Mouse (Mus musculus) embryonic facial prominence, embryonic 13.5 days (tissue): ENCODE measurements around the gene Myo9b. TPM values are rescaled to one million over a fixed set of nuclear protein-coding genes. Genes with fewer than 3 reads are reported as not detected.
"Not testable (repeated sequence)": the region's sequence is repeated elsewhere in the genome, so short reads cannot be mapped to it uniquely, and the experiment has no call there.

Source experiments
- ATAC-seq: fragments of 200-750 bp; cut with Nextera tagmentation; 2 replicates; pipeline ENCODE4 v1.8.0; 2017; ENCODE audit warnings: low read depth; ENCODE audit not compliant: insufficient number of reproducible peaks, insufficient read depth, low FRiP score, low TSS enrichment
- H3K27ac ChIP-seq: fragments of 300-500 bp; sonication (generic); 2 replicates; pipeline ENCODE4 v1.5.1; 2015; ENCODE audit warnings: moderate library complexity, mild to moderate bottlenecking, inconsistent platforms
- H3K27me3 ChIP-seq: fragments of 300-500 bp; sonication (generic); 2 replicates; pipeline ENCODE4 v1.6.1; 2015; ENCODE audit warnings: mild to moderate bottlenecking, inconsistent platforms
- H3K36me3 ChIP-seq: fragments of 300-500 bp; sonication (generic); 2 replicates; pipeline ENCODE4 v1.6.1; 2015; ENCODE audit warnings: mild to moderate bottlenecking, inconsistent platforms
- H3K4me1 ChIP-seq: fragments of 300-500 bp; sonication (generic); 2 replicates; pipeline ENCODE4 v1.6.1; 2015; ENCODE audit warnings: inconsistent platforms
- H3K4me2 ChIP-seq: fragments of 300-500 bp; sonication (generic); 2 replicates; pipeline ENCODE4 v1.6.1; 2015; ENCODE audit warnings: moderate library complexity, mild to moderate bottlenecking, inconsistent platforms
- H3K4me3 ChIP-seq: fragments of 300-500 bp; sonication (generic); 2 replicates; pipeline ENCODE4 v1.5.1; 2015; ENCODE audit warnings: mild to moderate bottlenecking, inconsistent platforms
- H3K9ac ChIP-seq: fragments of 300-500 bp; sonication (generic); 2 replicates; pipeline ENCODE4 v1.6.1; 2015; ENCODE audit warnings: mild to moderate bottlenecking, inconsistent platforms
- H3K9me3 ChIP-seq: fragments of 300-500 bp; sonication (generic); 2 replicates; pipeline ENCODE4 v1.6.1; 2016; ENCODE audit warnings: inconsistent platforms
- WGBS: fragments of 180-500 bp; shearing (Covaris S2); methylation state at CpG from one replicate; pipeline ENCODE4 v1.1.7; 2015; ENCODE audit warnings: mixed read lengths; 5-methylcytosine and 5-hydroxymethylcytosine counted together
- polyA plus RNA-seq: library from polyadenylated mRNA; unstranded; fragments of >200 nt; fragmentation: Nextera tagmentation; extraction: Ambion mirVana; gene quantifications from 2 replicates; pipeline ENCODE4 v1.2.1, GENCODE M21; 2015

Gene Myo9b
- polyA plus RNA-seq = 24.0 and 27.5 TPM in 2 replicates

DNA sequence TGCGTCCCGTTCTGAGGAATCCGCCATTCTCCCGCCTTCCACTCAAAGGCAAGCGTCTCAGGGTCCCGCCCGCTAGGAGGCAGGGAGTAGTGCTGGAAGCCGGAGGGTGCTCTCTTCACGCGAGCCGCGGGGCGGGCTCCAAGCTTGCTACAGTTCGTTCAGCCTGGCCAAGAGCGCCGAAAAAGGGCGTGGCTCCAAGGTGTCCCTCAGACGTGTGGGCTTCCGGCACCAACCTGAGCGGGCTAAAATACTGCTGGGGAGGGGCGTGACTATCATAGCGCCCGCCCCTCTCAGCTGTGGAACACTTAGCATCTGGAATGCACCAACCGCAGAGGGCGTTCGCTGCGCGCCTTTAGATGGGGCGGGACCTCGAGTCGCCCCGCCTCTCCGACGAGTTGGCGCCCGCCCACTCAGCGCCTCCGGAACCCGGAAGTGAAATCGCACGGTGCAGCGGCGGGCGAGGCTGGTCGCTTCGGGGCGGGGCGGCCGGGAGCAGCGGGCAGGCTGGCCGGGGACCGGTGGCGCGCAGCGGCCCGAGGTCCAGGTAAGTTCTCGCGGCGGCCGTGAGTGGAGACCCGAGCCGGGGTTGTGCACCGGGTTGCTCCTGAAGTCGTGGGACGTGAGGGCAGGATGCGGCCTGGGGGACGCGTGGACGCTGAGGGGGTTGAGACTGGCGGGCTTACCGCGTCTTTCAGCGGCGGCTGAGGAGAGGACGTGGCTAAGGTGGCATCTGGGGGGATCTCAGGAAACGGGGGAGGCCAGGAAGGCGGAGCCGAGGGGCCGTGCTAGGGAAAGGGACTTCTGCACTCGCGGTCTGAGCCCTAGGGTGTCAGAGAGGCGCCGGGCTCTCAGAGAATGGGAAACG, at the start of gene Myo9b, which contains the start of gene Haus8:
Myo9b (plus strand) TSS at position 429 of the 865 bp plus-strand sequence.
Haus8 (minus strand) TSS at position 649 of the 865 bp plus-strand sequence.
- no peaks in the 10 kb centered on the region for H3K27me3 ChIP-seq
- peak within 1 kb of the TSS; percentile 82 for H3K4me2 ChIP-seq
- H3K4me1 ChIP-seq = peaks cover 28% of the 10 kb centered on the region
- under 1% methylated on average over 84 of the region's 84 CpGs for WGBS
- ATAC-seq = peak; percentile 96
- no peaks in the 10 kb centered on the region for H3K9me3 ChIP-seq
- H3K36me3 ChIP-seq = peaks cover 3% of the 10 kb centered on the region; the same call in 1 of the 2 replicates
- H3K27ac ChIP-seq = peak within 1 kb of the TSS; percentile 84
- H3K9ac ChIP-seq = peak within 1 kb of the TSS; percentile 82
- H3K4me3 ChIP-seq = peak within 1 kb of the TSS; percentile 82

DNA sequence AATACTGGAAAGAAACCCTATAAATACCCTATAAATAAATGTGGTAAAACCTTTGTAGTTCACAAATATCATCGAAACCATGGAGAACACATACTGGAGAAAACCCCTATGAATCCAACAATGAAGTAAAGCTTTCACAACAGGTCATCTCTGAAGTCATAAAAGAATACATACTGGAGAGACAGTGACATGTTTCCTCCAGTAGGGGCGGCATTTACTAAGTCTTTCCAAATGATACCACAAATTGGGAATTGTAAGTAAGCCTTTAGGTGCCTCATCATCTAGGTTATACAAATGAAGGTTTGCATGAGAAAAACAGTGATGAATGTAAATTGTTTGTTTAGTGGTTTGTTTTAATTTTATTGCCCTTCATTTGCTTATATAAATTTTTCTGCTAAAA, 48.0 kb upstream of the Myo9b start:
- Histone ChIP-seq H3K4me2 (no peak overlapping the region), H3K4me3 (no peak overlapping the region), H3K36me3 (no peaks in the 10 kb centered on the region), H3K27me3 (no peaks in the 10 kb centered on the region), H3K27ac (no peak overlapping the region), H3K9ac (no peak overlapping the region), H3K9me3 (no peaks in the 10 kb centered on the region), H3K4me1 (no peaks in the 10 kb centered on the region)
- 43% methylated on average over 2 of the region's 2 CpGs for WGBS
- ATAC-seq = no peak

DNA sequence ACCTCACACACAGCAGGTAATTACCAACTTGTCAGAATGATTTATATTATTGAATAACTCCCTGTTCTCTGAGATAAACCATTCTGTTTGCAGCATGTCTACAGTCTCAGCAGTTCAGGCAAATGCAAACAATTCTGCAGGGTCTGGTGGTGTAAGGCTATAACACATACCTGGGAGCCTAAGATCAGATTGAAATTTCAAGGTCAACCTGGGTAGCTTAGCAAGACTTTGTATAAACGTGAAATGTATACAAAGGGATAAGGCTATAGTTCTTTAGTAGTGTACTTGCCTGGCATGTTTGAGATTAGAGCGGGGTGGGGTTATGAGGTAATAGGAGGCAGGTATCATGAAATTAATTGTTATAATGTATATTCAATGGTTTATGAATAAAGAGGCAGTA, 29.8 kb upstream of the Myo9b start:
- no peak overlapping the region for H3K4me2 ChIP-seq
- H3K27me3 ChIP-seq = no peaks in the 10 kb centered on the region
- H3K4me1 ChIP-seq = no peaks in the 10 kb centered on the region
- H3K9ac ChIP-seq = no peak overlapping the region
- ATAC-seq = no peak
- H3K27ac ChIP-seq = no peak overlapping the region
- no peak overlapping the region for H3K4me3 ChIP-seq
- H3K9me3 ChIP-seq = no peaks in the 10 kb centered on the region
- no peaks in the 10 kb centered on the region for H3K36me3 ChIP-seq
- WGBS = 76% methylated on average over 2 of the region's 2 CpGs

DNA sequence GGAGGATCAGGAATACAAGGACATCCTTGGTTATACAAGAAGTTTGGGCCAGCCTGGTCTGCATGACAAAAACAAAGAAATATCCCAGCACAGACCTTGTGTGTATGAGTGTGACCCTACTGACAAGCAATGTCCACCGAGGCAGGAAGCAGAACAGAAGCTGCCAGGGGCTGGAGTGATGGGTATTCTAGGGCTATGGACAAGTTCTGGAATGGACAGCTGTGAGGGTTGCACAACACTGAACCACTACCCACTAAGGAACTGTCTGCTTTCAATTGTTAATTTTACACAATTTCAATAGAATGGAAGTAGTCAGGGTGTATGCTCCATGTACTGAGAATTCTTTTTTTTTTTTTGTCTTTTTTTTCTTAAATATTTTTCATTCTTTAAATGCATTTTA, 24.3 kb upstream of the Myo9b start:
- 95% methylated on average over 1 of the region's 1 CpGs for WGBS
- no peak overlapping the region for H3K9ac ChIP-seq
- no peak overlapping the region for H3K27ac ChIP-seq
- no peaks in the 10 kb centered on the region for H3K4me1 ChIP-seq
- no peaks in the 10 kb centered on the region for H3K27me3 ChIP-seq
- H3K4me2 ChIP-seq = no peak overlapping the region
- H3K36me3 ChIP-seq = peaks cover 21% of the 10 kb centered on the region
- ATAC-seq = no peak
- H3K4me3 ChIP-seq = no peak overlapping the region
- no peaks in the 10 kb centered on the region for H3K9me3 ChIP-seq

DNA sequence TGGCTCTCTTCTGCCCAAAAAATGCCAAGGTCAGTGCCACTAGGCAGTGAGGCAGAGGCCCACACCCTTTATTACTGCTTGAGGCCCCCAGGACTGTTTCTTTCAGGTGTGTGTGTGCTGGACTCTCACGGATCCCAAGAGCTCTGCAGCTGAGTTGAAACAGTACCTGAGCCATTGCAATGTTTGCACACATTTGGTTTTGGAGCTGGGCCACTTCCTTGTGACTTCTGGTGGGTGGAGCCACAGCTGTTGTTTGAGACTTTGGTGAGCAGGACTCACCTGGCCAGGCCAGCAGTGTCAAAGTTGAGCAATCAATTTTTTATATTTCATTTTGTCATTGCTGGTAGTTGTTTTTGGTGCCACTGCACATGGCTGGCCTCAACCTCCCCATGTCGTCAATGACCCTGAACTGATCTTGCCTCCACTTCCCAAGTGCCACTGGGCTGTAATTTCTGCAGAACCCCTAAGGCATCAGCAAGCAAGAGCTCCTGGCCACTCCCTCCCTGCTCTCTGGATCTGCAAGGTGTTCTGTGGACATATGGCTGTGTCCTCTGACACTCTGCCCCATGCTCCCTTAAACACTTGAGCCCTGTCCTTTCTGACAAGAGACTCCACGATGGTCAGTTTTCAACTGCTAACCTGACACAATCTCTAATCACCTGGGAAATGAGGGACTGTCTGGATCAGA, 15.8 kb upstream of the Myo9b start:
- Histone ChIP-seq H3K4me2 (no peak overlapping the region), H3K9ac (no peak overlapping the region), H3K27me3 (no peaks in the 10 kb centered on the region), H3K4me3 (no peak overlapping the region), H3K27ac (no peak overlapping the region), H3K9me3 (no peaks in the 10 kb centered on the region), H3K4me1 (no peaks in the 10 kb centered on the region), H3K36me3 (peaks cover 66% of the 10 kb centered on the region)
- no peak for ATAC-seq
- WGBS = 88% methylated on average over 3 of the region's 3 CpGs

DNA sequence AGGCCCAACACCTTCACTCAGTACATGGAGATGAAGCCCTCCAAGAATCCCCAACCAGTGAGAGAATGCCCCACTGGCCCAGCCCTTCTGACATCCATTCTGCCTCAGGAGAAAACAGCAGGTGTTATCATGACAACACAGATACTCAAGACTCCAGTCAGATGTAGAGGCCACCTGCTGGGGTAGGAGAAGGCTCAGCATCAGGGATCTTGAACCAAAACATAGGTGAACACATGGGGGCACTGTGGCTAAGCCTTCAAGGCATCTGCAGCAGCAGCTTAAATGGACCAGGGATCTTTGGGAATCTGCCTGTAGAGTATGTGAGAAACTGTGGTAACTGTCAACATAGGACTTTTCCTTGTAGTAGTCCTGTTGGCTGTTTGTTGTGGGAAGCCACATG, 11.3 kb upstream of the Myo9b start:
- H3K4me2 ChIP-seq = no peak overlapping the region
- no peak overlapping the region for H3K4me3 ChIP-seq
- H3K4me1 ChIP-seq = no peaks in the 10 kb centered on the region
- ATAC-seq = no peak
- H3K9me3 ChIP-seq = no peaks in the 10 kb centered on the region
- H3K36me3 ChIP-seq = peaks cover 45% of the 10 kb centered on the region
- H3K27me3 ChIP-seq = no peaks in the 10 kb centered on the region
- H3K27ac ChIP-seq = no peak overlapping the region
- no peak overlapping the region for H3K9ac ChIP-seq

DNA sequence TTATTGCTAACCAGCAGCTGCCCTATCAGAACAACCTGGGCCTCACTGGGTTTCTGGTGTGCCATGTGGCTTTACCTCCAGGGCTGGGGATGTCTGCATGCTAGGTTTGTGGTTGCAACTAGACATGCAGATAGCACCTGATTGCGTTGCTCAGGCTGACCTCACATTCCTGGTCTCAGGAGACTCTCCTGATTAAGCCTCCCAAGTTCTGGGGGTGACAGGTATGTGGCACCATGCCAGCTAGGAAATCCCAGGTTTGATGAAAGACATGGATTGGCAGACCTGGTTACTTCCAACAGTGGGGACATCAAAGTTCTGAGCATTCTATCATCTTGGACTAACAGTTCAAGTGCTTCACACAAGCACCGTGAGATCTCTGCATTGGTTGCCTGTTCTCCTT, 4.8 kb upstream of the Myo9b start:
- H3K4me2 ChIP-seq = no peak overlapping the region
- 95% methylated on average over 2 of the region's 2 CpGs for WGBS
- no peaks in the 10 kb centered on the region for H3K9me3 ChIP-seq
- H3K27ac ChIP-seq = no peak overlapping the region
- ATAC-seq = no peak
- no peak overlapping the region for H3K9ac ChIP-seq
- H3K4me1 ChIP-seq = peaks cover 12% of the 10 kb centered on the region
- no peaks in the 10 kb centered on the region for H3K27me3 ChIP-seq
- no peak overlapping the region for H3K4me3 ChIP-seq
- peaks cover 18% of the 10 kb centered on the region for H3K36me3 ChIP-seq

DNA sequence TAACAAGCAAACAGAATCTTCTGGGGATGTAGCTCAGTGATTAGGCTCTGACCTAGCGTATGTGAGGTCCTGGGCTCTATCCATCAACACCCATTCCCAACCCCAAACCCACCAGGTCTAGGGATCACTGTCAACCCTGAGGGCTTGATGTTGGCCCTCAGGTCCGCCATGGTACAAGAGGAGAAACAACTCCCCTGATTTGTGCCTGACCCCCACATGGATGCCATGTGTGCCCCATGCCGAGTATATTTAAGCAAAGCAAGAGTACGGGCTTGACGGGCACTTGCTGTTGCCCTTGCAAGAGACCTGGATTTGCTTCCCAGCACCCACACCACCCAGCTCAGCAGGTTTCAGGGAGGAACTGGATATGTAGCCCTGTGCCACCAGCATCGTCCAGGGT, 4.2 kb upstream of the Myo9b start:
- H3K4me2 ChIP-seq, H3K27ac ChIP-seq, H3K27me3 ChIP-seq, H3K9me3 ChIP-seq, ATAC-seq, H3K9ac ChIP-seq, H3K4me3 ChIP-seq: not testable (repeated sequence)
- Histone ChIP-seq H3K36me3 (peaks cover 12% of the 10 kb centered on the region), H3K4me1 (peaks cover 13% of the 10 kb centered on the region)
- 90% methylated on average over 6 of the region's 6 CpGs for WGBS

DNA sequence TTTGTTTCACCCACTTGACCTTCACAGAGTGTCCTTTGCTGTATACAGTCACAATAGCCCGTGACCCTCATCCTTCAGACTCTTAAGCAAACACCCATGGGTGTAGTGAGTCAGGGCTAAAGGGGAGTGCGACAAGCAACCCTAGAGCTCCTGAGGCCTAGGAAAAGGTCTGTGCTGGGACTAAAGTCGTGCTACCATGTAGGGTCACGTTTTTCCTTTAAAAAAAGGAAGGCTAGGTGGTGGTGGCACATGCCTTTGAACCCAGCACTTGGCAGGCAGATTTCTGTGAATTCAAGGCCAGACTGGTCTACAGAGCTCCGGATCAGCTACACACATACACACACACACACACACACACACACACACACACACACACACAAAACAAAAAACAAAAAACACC, 884 bp upstream of the Myo9b start:
- Histone ChIP-seq H3K9me3 (no peaks in the 10 kb centered on the region), H3K9ac (peak overlapping the region; percentile 82), H3K36me3 (peaks cover 3% of the 10 kb centered on the region; the same call in 1 of the 2 replicates), H3K27ac (peak overlapping the region; percentile 84), H3K4me3 (peak overlapping the region; percentile 82), H3K4me1 (peaks cover 28% of the 10 kb centered on the region), H3K27me3 (no peaks in the 10 kb centered on the region), H3K4me2 (peak overlapping the region; percentile 82)
- no peak for ATAC-seq
- WGBS = 20% methylated on average over 5 of the region's 5 CpGs

DNA sequence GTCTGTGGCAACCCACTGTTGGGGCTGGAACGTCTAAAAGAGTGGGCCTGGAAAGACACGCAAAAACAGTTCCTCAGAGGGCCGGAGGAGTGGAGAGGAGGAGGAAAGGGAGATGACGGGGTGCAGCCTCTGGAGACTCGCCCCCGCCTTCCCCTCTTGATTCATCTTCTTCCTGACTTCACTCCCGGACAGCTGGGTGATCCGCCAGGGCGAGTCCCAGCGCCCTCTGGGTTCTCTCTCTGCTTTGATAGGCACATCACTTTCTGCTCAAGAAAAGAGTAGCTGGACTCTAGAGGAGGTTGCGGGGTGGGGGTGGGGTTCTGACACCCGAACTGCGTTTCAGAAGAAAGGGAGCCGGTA, 617 bp downstream of the Myo9b start:
- Histone ChIP-seq H3K27ac (peak overlapping the region; percentile 84), H3K36me3 (no peaks in the 10 kb centered on the region), H3K9me3 (no peaks in the 10 kb centered on the region), H3K4me3 (peak overlapping the region; percentile 82), H3K27me3 (no peaks in the 10 kb centered on the region), H3K9ac (peak overlapping the region; percentile 82), H3K4me1 (peaks cover 28% of the 10 kb centered on the region), H3K4me2 (peak overlapping the region; percentile 82)
- no peak for ATAC-seq
- WGBS = under 1% methylated on average over 14 of the region's 14 CpGs

DNA sequence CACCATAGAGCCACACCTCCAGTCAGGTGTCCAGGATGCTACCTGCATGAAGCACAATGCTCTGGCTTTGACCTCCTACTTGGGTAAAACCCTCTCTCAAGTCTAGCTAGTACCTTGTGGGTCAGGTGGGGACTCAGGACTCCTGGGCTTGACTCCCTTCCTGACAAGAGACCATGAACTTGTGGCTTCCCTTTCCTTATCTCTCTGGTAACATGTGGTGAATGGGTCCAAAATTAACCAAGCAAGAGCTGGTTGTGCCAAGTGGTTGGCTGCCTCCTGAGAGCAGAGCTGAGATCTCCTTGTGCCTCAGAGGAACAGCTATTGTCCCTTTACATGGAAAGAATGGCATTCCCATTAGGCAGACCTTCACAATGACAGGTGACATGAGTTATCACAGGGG, 2.0 kb downstream of the Myo9b start:
- Histone ChIP-seq H3K4me2 (no peak overlapping the region), H3K4me3 (no peak overlapping the region), H3K27ac (no peak overlapping the region), H3K36me3 (no peaks in the 10 kb centered on the region), H3K27me3 (no peaks in the 10 kb centered on the region), H3K9ac (no peak overlapping the region), H3K4me1 (peaks cover 28% of the 10 kb centered on the region), H3K9me3 (no peaks in the 10 kb centered on the region)
- ATAC-seq = no peak

DNA sequence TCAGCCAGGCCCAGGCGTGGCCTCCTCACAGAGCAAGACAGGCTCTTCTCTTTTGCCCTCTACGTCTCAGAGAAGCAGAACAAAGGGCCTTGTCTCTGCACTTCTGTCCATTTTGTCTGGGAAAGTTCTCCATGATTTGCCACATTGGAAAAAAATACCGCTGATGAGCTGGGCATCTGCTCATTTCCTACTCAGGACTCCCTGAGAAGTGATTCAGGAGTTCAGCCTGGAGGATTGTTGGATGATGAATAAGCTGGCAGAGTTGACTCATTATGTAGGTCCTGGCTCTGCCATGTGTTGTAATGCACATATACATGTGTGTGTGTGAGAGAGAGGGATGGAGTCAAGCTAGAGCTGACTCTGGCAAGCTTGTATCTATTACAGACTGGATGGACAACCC, 3.7 kb downstream of the Myo9b start:
- Histone ChIP-seq H3K4me1 (peaks cover 21% of the 10 kb centered on the region), H3K9me3 (no peaks in the 10 kb centered on the region), H3K36me3 (no peaks in the 10 kb centered on the region), H3K4me2 (no peak overlapping the region), H3K4me3 (no peak overlapping the region), H3K27me3 (no peaks in the 10 kb centered on the region), H3K9ac (no peak overlapping the region), H3K27ac (no peak overlapping the region)
- ATAC-seq = no peak
- 87% methylated on average over 3 of the region's 3 CpGs for WGBS
